Mouse (Mus musculus): ENCODE results near the gene 1810010H24Rik. TPM values are rescaled to one million over a fixed set of nuclear protein-coding genes. Genes with fewer than 3 reads are reported as not detected.
"Not testable (repeated sequence)": the region's sequence is repeated elsewhere in the genome, so short reads cannot be mapped to it uniquely, and the experiment has no call there.

Gene 1810010H24Rik
- polyA plus RNA-seq, 1 experiment: not detected

DNA sequence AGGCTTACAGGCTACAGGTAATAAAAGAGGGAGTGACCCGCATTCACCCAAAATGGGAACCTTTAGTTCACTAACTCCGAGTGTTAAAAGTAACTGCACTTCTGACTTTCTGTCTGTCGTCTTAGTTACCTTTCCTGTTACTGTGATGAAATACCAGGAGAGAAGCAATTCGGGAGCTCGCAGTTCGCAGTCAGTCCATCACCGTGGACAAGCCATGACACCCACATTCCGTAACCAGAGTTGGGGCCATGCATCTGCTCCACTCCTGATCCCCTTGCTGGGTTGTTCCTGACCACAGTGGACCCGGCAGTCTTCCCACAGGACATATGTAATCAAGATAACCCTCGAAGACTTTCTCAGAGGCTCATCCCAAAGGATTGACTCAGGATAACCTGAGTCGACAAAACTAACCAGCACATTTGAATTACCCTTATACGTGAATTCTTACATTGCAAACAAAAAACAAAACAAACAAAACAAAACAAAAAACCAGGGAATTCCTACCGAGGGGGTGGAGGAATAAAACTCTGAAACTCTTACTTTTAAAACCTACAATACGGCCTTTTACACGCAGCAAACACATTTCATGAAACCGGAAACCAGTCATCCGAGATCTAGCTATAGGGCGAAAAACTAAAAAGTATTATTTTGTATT is 13.7 kb upstream of the 1810010H24Rik start:
- TF ChIP-seq GATA1 (IDR thresholded peaks at IDR 0.05; ENCODE audit: low read length) (no peak), TAL1 (IDR thresholded peaks at IDR 0.05; ENCODE audit: low read length) (no peak)

DNA sequence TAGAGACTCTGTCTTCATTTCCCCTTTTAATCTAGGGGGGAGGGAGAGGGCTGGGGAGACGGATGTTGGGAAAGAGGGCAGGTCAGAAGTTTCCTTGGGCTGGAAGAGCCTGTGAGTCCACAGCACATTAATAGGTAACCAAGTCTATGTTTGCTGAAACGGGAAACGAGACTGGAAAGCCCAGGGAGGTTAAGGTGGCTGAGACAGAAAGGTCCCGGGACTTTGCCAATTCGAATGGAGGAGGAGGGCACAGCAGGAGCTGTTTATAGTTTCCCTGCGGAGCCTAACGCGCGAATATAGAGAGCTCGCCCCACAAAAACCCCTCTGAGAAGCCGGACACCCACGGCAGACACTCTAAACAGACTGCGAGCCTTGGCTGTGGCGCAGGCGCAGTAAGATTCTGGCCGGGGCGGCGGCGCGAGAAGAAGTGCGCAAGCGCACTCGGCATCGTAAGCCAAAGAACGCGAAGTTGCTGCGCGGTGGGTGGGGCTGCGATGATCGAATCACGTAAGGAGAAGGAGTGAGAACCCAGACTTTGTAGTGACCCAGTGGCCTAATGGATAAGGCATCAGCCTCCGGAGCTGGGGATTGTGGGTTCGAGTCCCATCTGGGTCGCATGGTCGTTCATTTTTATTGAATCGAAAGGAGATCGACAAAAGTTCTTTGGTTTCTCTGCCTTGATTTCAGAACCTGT is 13.0 kb upstream of the 1810010H24Rik start:
- TF ChIP-seq GATA1 (IDR thresholded peaks at IDR 0.05; ENCODE audit: low read length) (no peak), TAL1 (IDR thresholded peaks at IDR 0.05; ENCODE audit: low read length) (no peak)
- peaks cover 27% of the 10 kb centered on the region for H3K4me1 ChIP-seq (ENCODE audit: control insufficient read depth)
- H3K9me3 ChIP-seq (ENCODE audit: control insufficient read depth, low read length): peaks cover 7% of the 10 kb centered on the region

More for the DNA sequence above, 13.7 kb upstream of the 1810010H24Rik start:
- H3K4me1 ChIP-seq (ENCODE audit: control insufficient read depth): peaks cover 27% of the 10 kb centered on the region
- H3K36me3 ChIP-seq (ENCODE audit: control insufficient read depth): no peaks in the 10 kb centered on the region
- peaks cover 19% of the 10 kb centered on the region for H3K27me3 ChIP-seq (ENCODE audit: control insufficient read depth)
- peaks cover 7% of the 10 kb centered on the region for H3K9me3 ChIP-seq (ENCODE audit: control insufficient read depth, low read length)
- peak overlapping the region; percentile 82 for H3K4me3 ChIP-seq (replicated peaks)

DNA sequence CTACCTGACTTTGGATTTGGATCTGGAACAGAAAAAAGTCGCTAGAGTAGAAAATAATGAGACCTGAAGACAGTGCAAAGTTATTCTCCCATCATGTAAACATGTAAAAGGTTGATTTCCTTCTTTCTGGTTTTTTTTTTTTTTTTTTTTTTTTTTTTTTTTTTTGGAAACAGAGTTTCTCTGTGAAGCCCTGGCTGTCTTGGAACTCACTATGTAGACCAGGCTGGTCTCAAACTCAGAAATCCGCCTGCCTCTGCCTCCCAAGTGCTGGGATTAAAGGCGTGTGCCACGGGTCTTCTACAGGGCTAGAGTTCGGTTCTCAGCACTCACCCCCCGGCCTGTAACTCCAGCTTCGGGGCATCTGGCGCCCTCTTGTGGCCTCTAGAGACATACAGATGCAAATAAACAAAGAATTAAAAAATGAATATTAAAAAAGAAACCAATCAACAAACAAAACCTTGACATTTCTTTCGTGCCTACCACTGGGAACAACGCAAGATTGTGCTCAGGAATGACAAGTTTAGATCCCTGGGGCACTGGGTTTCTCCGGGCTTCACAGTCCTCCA is 11.4 kb upstream of the 1810010H24Rik start:
- no peaks in the 10 kb centered on the region for H3K36me3 ChIP-seq (ENCODE audit: control insufficient read depth)
- no peak for TF ChIP-seq GATA1 (IDR thresholded peaks at IDR 0.05; ENCODE audit: low read length)
- TF ChIP-seq TAL1 (IDR thresholded peaks at IDR 0.05; ENCODE audit: low read length): no peak
- H3K4me1 ChIP-seq (ENCODE audit: control insufficient read depth): peaks cover 30% of the 10 kb centered on the region
- peaks cover 5% of the 10 kb centered on the region for H3K27me3 ChIP-seq (ENCODE audit: control insufficient read depth)
- H3K4me3 ChIP-seq (replicated peaks): no peak overlapping the region
- peaks cover 7% of the 10 kb centered on the region for H3K9me3 ChIP-seq (ENCODE audit: control insufficient read depth, low read length)

More for the DNA sequence above, 13.0 kb upstream of the 1810010H24Rik start:
- H3K36me3 ChIP-seq (ENCODE audit: control insufficient read depth): no peaks in the 10 kb centered on the region
- H3K4me3 ChIP-seq (replicated peaks): peak overlapping the region; percentile 82
- peaks cover 19% of the 10 kb centered on the region for H3K27me3 ChIP-seq (ENCODE audit: control insufficient read depth)

- Histone ChIP-seq H3K4me1 (ENCODE audit: control insufficient read depth) (peaks cover 34% of the 10 kb centered on the region), H3K36me3 (ENCODE audit: control insufficient read depth) (no peaks in the 10 kb centered on the region), H3K9me3 (ENCODE audit: control insufficient read depth, low read length) (peaks cover 7% of the 10 kb centered on the region), H3K27me3 (ENCODE audit: control insufficient read depth) (no peaks in the 10 kb centered on the region), H3K4me3 (replicated peaks) (peak overlapping the region; percentile 25)
- TF ChIP-seq TAL1 (IDR thresholded peaks at IDR 0.05; ENCODE audit: low read length): no peak
- TF ChIP-seq GATA1 (IDR thresholded peaks at IDR 0.05; ENCODE audit: low read length): no peak
Measured at GRCm38 (mm10) chr11:107014597-107015309, 10.7 kb upstream of the 1810010H24Rik start.

DNA sequence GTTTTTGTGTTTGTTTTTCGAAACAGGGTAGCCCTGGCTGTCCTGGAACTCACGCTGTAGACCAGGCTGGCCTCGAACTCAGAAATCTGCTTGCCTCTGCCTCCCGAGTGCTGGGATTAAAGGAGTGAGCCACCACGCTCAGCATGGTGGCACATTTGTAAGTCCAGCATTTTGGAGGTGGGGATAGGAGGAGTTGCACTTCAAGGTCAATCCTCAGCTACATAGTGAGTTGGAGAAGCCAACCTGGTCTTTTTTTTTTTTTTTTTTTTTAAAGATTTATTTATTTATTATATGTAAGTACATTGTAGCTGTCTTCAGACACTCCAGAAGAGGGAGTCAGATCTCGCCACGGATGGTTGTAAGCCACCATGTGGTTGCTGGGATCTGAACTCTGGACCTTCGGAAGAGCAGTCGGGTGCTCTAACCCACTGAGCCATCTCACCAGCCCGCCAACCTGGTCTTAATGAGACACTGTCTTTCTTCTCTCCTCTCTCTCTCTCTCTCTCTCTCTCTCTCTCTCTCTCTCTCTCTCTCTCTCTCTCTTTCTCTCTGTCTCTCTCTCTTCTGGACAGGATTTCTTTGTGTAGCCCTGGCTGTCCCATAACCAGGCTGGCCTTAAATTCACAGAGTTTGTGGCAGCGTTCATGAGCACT is 9.8 kb upstream of the 1810010H24Rik start:
- not testable (repeated sequence) for H3K9me3 ChIP-seq (ENCODE audit: control insufficient read depth, low read length); H3K36me3 ChIP-seq (ENCODE audit: control insufficient read depth); H3K27me3 ChIP-seq (ENCODE audit: control insufficient read depth); H3K4me3 ChIP-seq (replicated peaks)
- peaks cover 34% of the 10 kb centered on the region for H3K4me1 ChIP-seq (ENCODE audit: control insufficient read depth)

DNA sequence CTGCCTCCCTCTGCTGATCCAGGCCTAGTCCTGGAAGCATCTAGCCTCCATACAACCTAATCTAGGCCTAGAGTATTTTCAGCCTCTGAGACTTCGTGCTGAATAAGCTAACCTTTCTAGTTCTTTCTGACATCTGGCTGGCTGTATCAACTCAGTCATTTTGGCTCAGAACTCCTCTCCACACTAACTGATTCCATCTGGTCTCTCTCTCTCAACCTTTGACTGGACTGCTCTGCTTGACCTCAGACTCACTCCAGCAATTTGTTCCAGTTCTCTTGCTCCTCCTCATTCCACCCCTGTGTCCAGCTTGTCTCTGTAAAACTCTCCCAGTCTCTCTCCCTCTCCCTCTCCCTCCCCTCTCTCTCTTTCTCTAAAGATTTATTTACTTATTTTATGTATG is 8.6 kb upstream of the 1810010H24Rik start:
- no peak for TF ChIP-seq TAL1 (IDR thresholded peaks at IDR 0.05; ENCODE audit: low read length)
- no peak for TF ChIP-seq GATA1 (IDR thresholded peaks at IDR 0.05; ENCODE audit: low read length)
- Histone ChIP-seq H3K4me1 (ENCODE audit: control insufficient read depth) (peaks cover 25% of the 10 kb centered on the region), H3K36me3 (ENCODE audit: control insufficient read depth) (no peaks in the 10 kb centered on the region), H3K4me3 (replicated peaks) (no peak overlapping the region), H3K9me3 (ENCODE audit: control insufficient read depth, low read length) (peaks cover 7% of the 10 kb centered on the region), H3K27me3 (ENCODE audit: control insufficient read depth) (no peaks in the 10 kb centered on the region)

GRCm38 (mm10) chr11:107017339-107017886 is 8.1 kb upstream of the 1810010H24Rik start:
- Histone ChIP-seq H3K4me1 (ENCODE audit: control insufficient read depth) (peaks cover 22% of the 10 kb centered on the region), H3K27me3 (ENCODE audit: control insufficient read depth) (peaks cover 4% of the 10 kb centered on the region), H3K36me3 (ENCODE audit: control insufficient read depth) (no peaks in the 10 kb centered on the region)

DNA sequence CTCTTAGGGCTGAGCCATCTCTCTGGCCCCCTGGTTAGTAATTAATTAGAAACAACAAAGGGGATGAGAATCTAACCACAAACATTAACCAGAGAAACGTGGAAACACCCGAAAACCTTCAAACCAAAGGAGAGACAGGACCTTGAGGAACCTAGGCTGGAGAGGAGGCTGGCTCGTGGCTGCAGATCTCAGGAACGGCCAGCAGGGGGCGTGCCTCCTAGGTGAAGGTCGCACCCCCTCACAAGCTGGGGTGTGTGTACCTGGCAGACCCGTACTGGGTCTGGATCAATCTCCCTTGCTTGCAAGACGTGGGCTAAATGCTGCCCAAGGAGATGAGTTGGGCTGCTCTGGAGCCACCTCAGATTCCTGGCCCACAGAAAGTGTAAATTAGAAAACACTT is 6.9 kb upstream of the 1810010H24Rik start:
- H3K4me3 ChIP-seq (replicated peaks): no peak overlapping the region
- TF ChIP-seq GATA1 (IDR thresholded peaks at IDR 0.05; ENCODE audit: low read length): no peak
- TF ChIP-seq TAL1 (IDR thresholded peaks at IDR 0.05; ENCODE audit: low read length): no peak

More at GRCm38 (mm10) chr11:107017339-107017886, 8.1 kb upstream of the 1810010H24Rik start:
- Histone ChIP-seq H3K4me3 (replicated peaks) (no peak overlapping the region), H3K9me3 (ENCODE audit: control insufficient read depth, low read length) (peaks cover 7% of the 10 kb centered on the region)
- no peak for TF ChIP-seq TAL1 (IDR thresholded peaks at IDR 0.05; ENCODE audit: low read length)

More for the DNA sequence above, 6.9 kb upstream of the 1810010H24Rik start:
- Histone ChIP-seq H3K36me3 (ENCODE audit: control insufficient read depth) (no peaks in the 10 kb centered on the region), H3K4me1 (ENCODE audit: control insufficient read depth) (peaks cover 20% of the 10 kb centered on the region), H3K27me3 (ENCODE audit: control insufficient read depth) (peaks cover 13% of the 10 kb centered on the region), H3K9me3 (ENCODE audit: control insufficient read depth, low read length) (peaks cover 6% of the 10 kb centered on the region)
